Mouse (Mus musculus) kidney, adult 2 months (tissue): Measurements from ENCODE around the gene Zfp579.
"Not testable (repeated sequence)": the region's sequence is repeated elsewhere in the genome, so short reads cannot be mapped to it uniquely, and the experiment has no call there.

ENCODE experiments used
- CTCF ChIP-seq: fragments of 200-500 bp; conservative IDR thresholded peaks from 2 replicates; pipeline ENCODE4 v1.5.1; 2011; ENCODE audit warnings: low read depth, mild to moderate bottlenecking, control low read depth, low read length, moderate library complexity, mixed read lengths; ENCODE audit not compliant: insufficient read depth, insufficient read length
- POLR2A ChIP-seq: fragments of 200-500 bp; IDR thresholded peaks from one replicate; pipeline ENCODE4 v1.6.1; 2011; ENCODE audit warnings: low read depth, low read length, control low read depth

GRCm38 (mm10) chr7:5002876-5003275 lies 6.9 kb upstream of the Zfp579 start:
- not testable (repeated sequence) for TF ChIP-seq CTCF, POLR2A
